Mouse (Mus musculus): ENCODE measurements at regions not wholly inside any gene's neighbourhood (a gene's known extent, or its start where the extent isn't known, plus 50 kb on each side); places are given as distances from the start of the nearest gene placed in this dataset.

DNA sequence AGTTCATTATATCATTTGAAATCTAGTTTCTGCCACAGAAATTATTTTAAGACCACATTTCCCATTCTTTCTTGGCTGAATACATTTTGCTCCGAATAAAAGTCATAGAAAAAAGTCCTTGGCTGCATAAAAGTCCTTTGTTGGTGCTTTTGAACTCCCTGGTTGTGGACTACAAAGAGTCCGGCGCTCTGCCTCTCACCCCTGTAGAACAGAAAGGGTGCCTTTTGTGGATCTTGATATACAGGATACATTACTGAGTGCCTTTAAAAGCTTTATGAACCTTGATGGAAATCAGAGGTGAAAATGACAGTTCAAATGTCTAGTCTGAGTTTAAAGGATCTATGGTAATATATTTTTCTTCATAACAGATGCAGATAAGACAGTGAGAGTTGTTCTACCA, 355.5 kb downstream of the Anxa1 start:
- no peak for DNase-seq

GRCm38 (mm10) chr19:20027667-20028282, 363.0 kb downstream of the Anxa1 start:
- peak in 1 of 2 experiments; percentile 1 for DNase-seq

DNA sequence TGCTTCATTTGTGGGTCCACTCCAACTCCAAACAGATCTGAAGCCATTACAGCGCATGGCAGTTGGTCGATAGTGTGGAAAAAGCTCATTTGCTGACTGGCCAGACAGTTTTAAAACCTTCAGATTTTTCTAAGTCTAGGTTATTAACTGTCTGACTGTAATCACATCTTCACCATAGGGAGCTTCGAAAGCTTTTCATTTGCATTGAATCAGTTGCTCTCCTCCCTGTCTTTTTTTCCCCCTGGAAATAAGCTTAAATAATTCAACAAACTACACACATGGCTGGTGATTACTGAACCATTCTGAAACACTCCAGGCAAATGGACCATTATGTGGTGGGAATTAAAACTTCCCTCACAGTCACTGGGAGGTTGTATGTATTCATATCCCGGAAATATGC, 376.6 kb downstream of the Anxa1 start:
- no peak for DNase-seq

DNA sequence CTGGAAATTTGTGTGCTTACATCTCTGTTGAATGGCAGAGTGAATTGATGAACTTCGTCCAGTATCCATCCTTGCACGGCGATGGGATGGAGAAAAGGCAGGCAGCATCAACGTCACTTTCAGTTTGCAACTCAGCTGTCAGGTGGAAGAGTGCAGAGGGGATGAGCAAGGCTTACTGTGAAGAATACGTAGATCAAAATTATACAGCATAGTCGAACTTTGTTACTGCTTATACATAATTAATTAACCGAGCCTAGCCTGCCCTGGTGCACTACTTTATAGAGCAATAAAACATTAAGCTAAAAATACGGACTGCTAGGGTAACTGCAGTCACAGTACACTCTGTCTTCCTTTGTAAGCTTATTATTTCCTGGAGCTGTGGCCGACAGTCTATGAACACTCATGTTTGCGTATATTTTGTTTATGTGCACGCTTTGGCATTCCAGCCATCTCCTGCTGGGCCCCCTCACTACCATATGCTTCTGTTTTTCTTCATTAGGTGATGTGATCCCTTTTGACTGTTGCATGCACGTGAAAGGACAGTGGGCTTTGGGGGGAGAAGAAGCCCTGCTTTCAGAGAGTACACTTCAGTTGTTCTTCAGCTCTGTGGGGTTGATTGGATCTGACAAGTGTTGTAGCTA, 380.8 kb downstream of the Anxa1 start:
- DNase-seq, result no peak

GRCm38 (mm10) chr19:20005932-20006625, 384.7 kb downstream of the Anxa1 start:
- DNase-seq, result no peak

DNA sequence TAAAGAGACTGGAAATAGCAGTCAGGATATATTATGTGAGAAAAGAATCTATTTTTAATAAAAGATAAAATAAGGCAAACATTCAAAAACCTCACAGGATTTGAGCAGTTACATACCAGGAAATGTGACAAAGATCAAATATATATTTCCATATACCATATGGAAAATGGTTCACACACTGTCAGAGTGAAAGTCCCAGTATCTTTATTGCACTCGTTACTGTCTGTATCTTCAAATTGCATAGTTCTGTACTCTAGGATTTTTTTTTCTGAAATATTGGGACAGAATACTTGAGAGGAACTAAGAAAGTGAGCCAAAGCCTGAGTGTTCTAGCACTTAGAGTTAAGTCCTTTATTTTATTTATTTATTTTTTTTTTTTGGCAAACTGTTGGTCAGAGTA, 403.5 kb downstream of the Anxa1 start:
- no peak for DNase-seq

- no peak for DNase-seq
These were observed 411.9 kb downstream of the Anxa1 start for GRCm38 (mm10) chr19:19978816-19979215.

GRCm38 (mm10) chr19:19977609-19978259, 413.0 kb downstream of the Anxa1 start:
- no peak for DNase-seq

DNA sequence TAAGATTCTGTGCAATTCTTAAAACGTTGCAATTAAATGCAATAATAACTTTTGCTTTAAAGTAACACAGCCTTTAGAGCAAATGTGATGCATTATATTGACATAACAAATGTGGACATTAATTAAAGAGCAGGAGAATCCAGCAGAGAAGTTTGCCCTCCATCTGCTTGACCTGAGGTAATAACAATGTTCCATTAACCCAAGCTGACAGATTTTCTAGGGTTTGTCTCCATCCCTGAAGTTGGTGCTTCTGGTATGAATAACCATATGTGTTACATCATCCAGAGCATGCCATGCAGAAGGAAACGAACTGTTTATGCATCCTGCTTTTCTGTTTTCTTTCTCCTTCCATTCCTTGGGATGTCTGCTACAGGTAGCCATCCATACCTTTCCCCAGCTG, 414.0 kb downstream of the Anxa1 start:
- DNase-seq, result no peak

GRCm38 (mm10) chr19:19969780-19970512, 420.8 kb downstream of the Anxa1 start:
- no peak for DNase-seq

- DNase-seq, result no peak
These were observed 421.4 kb downstream of the Anxa1 start for GRCm38 (mm10) chr19:19969335-19969734.

DNA sequence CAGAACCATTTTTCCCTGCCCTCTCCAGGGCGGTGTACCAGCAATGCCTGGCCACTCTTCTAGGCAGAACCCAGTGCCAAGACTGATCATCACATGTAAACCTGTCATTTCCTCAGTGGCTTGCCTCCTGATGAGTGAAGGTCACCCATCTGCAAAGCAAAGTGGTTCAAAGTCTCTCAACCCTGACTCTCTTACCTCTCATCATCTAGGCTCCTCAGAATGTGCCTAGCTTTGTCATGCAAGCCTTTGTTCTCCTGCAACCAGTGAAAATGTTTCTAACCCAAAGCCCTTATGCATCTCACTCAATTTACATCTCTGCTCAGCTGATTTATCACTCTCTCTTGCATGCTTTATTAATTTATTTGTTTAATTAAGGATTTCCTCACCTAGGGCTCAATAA, 445.5 kb downstream of the Anxa1 start:
- DNase-seq, result no peak

GRCm38 (mm10) chr19:19942697-19943096, 448.0 kb downstream of the Anxa1 start:
- DNase-seq, result no peak

GRCm38 (mm10) chr19:19921109-19921508, 469.6 kb downstream of the Anxa1 start:
- no peak for DNase-seq

DNA sequence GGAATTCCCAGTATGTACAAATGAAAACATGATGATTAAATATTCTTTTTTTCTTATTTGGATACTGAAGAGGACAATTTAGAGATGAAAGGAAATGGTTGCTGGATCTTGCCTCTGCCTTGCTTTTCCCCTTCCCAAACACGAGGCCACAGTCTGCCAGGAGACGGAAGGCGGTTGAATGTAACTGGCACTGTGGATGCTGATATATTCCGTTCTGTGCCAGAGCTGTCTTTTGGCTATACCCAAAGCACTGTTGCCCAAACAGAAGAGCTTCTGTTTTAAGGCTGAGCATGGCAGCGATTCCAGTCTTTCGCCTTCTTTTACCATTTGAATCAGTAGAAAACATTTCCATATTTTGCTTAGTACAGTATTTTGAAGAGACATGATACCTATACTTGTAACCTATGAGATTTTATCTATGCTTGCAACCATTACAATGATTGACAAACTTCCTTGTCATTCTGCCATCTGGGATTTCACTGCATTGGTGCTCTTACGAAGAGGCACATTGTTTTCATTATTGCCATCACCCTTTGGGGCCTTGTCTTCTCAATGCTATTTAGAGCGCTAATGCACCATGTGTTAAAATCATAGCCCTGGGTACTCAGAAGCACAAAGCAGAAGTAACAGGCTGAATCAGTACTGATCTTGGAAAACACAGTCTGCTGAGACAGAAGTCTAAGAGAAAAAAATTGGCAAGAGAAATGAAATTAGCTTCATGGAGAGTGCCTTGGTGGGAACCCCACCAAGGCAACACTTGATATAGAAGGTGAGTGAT, 504.6 kb downstream of the Anxa1 start:
- no peak for DNase-seq

- DNase-seq, result no peak
These were observed 509.8 kb downstream of the Anxa1 start for GRCm38 (mm10) chr19:19880895-19881294.

GRCm38 (mm10) chr19:19848152-19848551, 542.6 kb downstream of the Anxa1 start:
- DNase-seq, result no peak

- no peak for DNase-seq
These were observed 582.8 kb downstream of the Anxa1 start for GRCm38 (mm10) chr19:19807992-19808391.

DNA sequence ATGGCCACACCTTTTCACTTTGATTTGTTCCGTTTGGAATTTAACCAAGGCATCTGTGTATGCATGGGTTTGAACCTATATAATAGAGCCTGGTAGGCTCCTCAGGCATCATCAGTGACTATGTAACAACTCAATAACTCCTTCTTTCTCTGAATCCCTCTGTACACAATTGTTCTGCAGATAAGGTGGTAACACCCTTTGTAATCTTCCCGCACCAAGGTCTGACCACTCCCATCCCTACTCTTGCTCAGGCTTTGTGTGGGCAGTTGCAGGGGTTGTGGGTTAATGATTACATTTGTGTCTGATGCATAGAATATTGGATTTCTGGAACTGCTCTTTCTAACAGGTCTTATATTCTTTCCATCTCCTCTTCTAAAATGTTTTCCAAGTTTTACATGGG, 596.9 kb downstream of the Anxa1 start:
- DNase-seq, result no peak

- peak; percentile 7 to 17 for DNase-seq
These were observed 607.2 kb downstream of the Anxa1 start for GRCm38 (mm10) chr19:19783507-19783906.

GRCm38 (mm10) chr19:19777891-19778290, 612.9 kb downstream of the Anxa1 start:
- DNase-seq, result no peak

- DNase-seq, result no peak
These were observed 619.8 kb downstream of the Anxa1 start for GRCm38 (mm10) chr19:19770990-19771389.

Measured in kidney, adult 8-10 months (tissue).